Mouse (Mus musculus): ENCODE measurements around the gene Sdk2.

DNA sequence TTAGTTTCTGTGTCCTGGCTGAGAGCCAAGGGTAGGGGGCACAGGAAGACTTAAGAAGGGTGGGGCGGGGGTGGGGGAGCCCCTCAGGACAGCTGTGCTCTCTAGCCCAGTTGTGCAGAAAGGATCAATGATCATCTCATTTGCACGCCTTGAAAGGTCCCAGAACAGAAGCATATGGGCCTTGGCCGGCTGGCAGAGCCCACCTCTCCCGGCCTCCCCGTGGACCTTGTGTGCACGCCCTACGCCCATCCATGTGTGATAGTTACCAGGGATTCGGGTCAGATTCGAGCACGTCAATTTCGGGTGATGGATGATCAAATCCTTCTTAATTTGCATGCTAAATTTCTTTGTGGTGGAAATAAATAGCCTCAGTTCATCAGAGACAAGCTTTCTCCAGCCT lies 136.7 kb downstream of the Sdk2 start:
- TF ChIP-seq CTCF (IDR thresholded peaks at IDR 0.05; ENCODE audit: extremely low read depth, insufficient read depth, insufficient read length, insufficient replicate concordance), result no peak
- no peak for TF ChIP-seq POLR2A (IDR thresholded peaks at IDR 0.05; ENCODE audit: low read depth, low read length)
